Mouse (Mus musculus) intestine, embryonic 14.5 days (tissue): Measurements from ENCODE around the gene 4930507D05Rik. TPM values are rescaled to one million over a fixed set of nuclear protein-coding genes. Genes with fewer than 3 reads are reported as not detected.

Source experiments
- ATAC-seq: fragments of 200-750 bp; cut with Nextera tagmentation; replicated peaks from 2 replicates; pipeline ENCODE4 v1.8.0; 2017; ENCODE audit warnings: low read depth, moderate number of reproducible peaks, moderate TSS enrichment, moderate library complexity; ENCODE audit not compliant: low FRiP score, low TSS enrichment
- DNase-seq: peaks from one replicate; pipeline ENCODE4 v3.0.0-alpha.2; 2018; ENCODE audit warnings: low spot score
- H3K27ac ChIP-seq: fragments of 300-500 bp; sonication (generic); 2 replicates; pipeline ENCODE4 v1.5.1; 2014; ENCODE audit warnings: low read depth, mild to moderate bottlenecking, control low read depth
- H3K27me3 ChIP-seq: fragments of 300-500 bp; sonication (generic); replicated peaks from 2 replicates; pipeline ENCODE4 v1.6.1; 2014; ENCODE audit warnings: low read length, control low read depth; ENCODE audit not compliant: control insufficient read depth, insufficient read depth
- H3K36me3 ChIP-seq: fragments of 300-500 bp; sonication (generic); 2 replicates; pipeline ENCODE4 v1.6.1; 2014; ENCODE audit warnings: low read length, control low read depth; ENCODE audit not compliant: control insufficient read depth, insufficient read depth
- H3K4me1 ChIP-seq: fragments of 300-500 bp; sonication (generic); replicated peaks from 2 replicates; pipeline ENCODE4 v1.6.1; 2014; ENCODE audit warnings: low read length, control low read depth, mixed read lengths; ENCODE audit not compliant: control insufficient read depth, insufficient read depth
- H3K4me2 ChIP-seq: fragments of 300-500 bp; sonication (generic); 2 replicates; pipeline ENCODE4 v1.6.1; 2014; ENCODE audit warnings: low read length
- H3K4me3 ChIP-seq: fragments of 300-500 bp; sonication (generic); 2 replicates; pipeline ENCODE4 v1.5.1; 2014; ENCODE audit warnings: low read depth, low read length, control low read depth, mixed read lengths
- H3K9ac ChIP-seq: fragments of 300-500 bp; sonication (generic); 2 replicates; pipeline ENCODE4 v1.6.1; 2014; ENCODE audit warnings: mild to moderate bottlenecking, low read length
- H3K9me3 ChIP-seq: fragments of 300-500 bp; sonication (generic); 2 replicates; pipeline ENCODE4 v1.6.1; 2016; ENCODE audit warnings: low read length, control low read depth; ENCODE audit not compliant: control insufficient read depth
- whole genome bisulfite sequencing: fragments of 180-500 bp; shearing (Covaris S2); extraction: QIAGEN DNeasy Blood & Tissue Kit; methylation state at CpG from one replicate; pipeline ENCODE4 v1.1.7; 2014; 5-methylcytosine and 5-hydroxymethylcytosine counted together
- polyA plus RNA-seq: library from polyadenylated mRNA; unstranded; fragments of >200 nt; fragmentation: Nextera tagmentation; extraction: Ambion mirVana; gene quantifications from 2 replicates; pipeline ENCODE4 v1.2.1, GENCODE M21; 2014

Gene 4930507D05Rik
- polyA plus RNA-seq, 1 experiment from 2014 or later = 0.37 TPM

- ATAC-seq (no peak), DNase-seq (no peak)
- no peaks in the 10 kb centered on the region for H3K36me3 ChIP-seq
- no peaks in the 10 kb centered on the region for H3K9me3 ChIP-seq
- H3K4me3 ChIP-seq = no peak overlapping the region
- H3K9ac ChIP-seq = no peak overlapping the region
- no peak overlapping the region for H3K27ac ChIP-seq
- H3K4me1 ChIP-seq = no peaks in the 10 kb centered on the region
- H3K27me3 ChIP-seq = no peaks in the 10 kb centered on the region
- WGBS = 75% methylated on average over 7 of the region's 7 CpGs
- H3K4me2 ChIP-seq = no peak overlapping the region
Observed at GRCm38 (mm10) chr10:62418831-62419356, 30.4 kb upstream of the 4930507D05Rik start.

- Histone ChIP-seq H3K36me3 (no peaks in the 10 kb centered on the region), H3K4me1 (no peaks in the 10 kb centered on the region), H3K27ac (no peak overlapping the region), H3K9ac (no peak overlapping the region), H3K9me3 (no peaks in the 10 kb centered on the region), H3K4me2 (no peak overlapping the region), H3K4me3 (no peak overlapping the region), H3K27me3 (no peaks in the 10 kb centered on the region)
- no peak for DNase-seq
- ATAC-seq = no peak
- WGBS = 73% methylated on average over 5 of the region's 5 CpGs
Observed at GRCm38 (mm10) chr10:62419422-62419821, 29.9 kb upstream of the 4930507D05Rik start.

GRCm38 (mm10) chr10:62420399-62420798 is 28.9 kb upstream of the 4930507D05Rik start:
- no peak overlapping the region; the same call in 1 of the 2 replicates for H3K4me2 ChIP-seq
- H3K27ac ChIP-seq = peak overlapping the region; percentile 22; the same call in 1 of the 2 replicates
- no peak overlapping the region for H3K9ac ChIP-seq
- peaks cover 2% of the 10 kb centered on the region; the same call in 1 of the 2 replicates for H3K4me1 ChIP-seq
- ATAC-seq = no peak
- H3K4me3 ChIP-seq = no peak overlapping the region
- H3K27me3 ChIP-seq = no peaks in the 10 kb centered on the region
- no peaks in the 10 kb centered on the region for H3K36me3 ChIP-seq
- WGBS = 54% methylated on average over 6 of the region's 6 CpGs
- no peak for DNase-seq
- H3K9me3 ChIP-seq = no peaks in the 10 kb centered on the region

GRCm38 (mm10) chr10:62421127-62421526 is 28.2 kb upstream of the 4930507D05Rik start:
- WGBS = 79% methylated on average over 3 of the region's 3 CpGs
- no peak overlapping the region for H3K4me3 ChIP-seq
- H3K4me2 ChIP-seq = no peak overlapping the region
- H3K9ac ChIP-seq = no peak overlapping the region
- H3K4me1 ChIP-seq = peaks cover 9% of the 10 kb centered on the region
- DNase-seq = no peak
- ATAC-seq = no peak
- peak overlapping the region; percentile 22; the same call in 1 of the 2 replicates for H3K27ac ChIP-seq
- H3K27me3 ChIP-seq = no peaks in the 10 kb centered on the region
- H3K36me3 ChIP-seq = no peaks in the 10 kb centered on the region
- H3K9me3 ChIP-seq = no peaks in the 10 kb centered on the region

GRCm38 (mm10) chr10:62422255-62422654 is 27.0 kb upstream of the 4930507D05Rik start, which contains the start of gene Hkdc1:
TSS of gene Hkdc1 (minus strand) at chr10:62422491.
- DNase-seq (peak; percentile 70), ATAC-seq (peak; percentile 63; the same call in 1 of the 2 replicates)
- H3K4me1 ChIP-seq = peaks cover 9% of the 10 kb centered on the region
- no peaks in the 10 kb centered on the region for H3K27me3 ChIP-seq
- H3K4me3 ChIP-seq = no peak within 1 kb of the TSS
- WGBS = 36% methylated on average over 15 of the region's 15 CpGs
- H3K9ac ChIP-seq = no peak within 1 kb of the TSS
- H3K9me3 ChIP-seq = no peaks in the 10 kb centered on the region
- no peaks in the 10 kb centered on the region for H3K36me3 ChIP-seq
- H3K27ac ChIP-seq = no peak within 1 kb of the TSS
- peak within 1 kb of the TSS; percentile 28; the same call in 1 of the 2 replicates for H3K4me2 ChIP-seq

GRCm38 (mm10) chr10:62425081-62425871 is 24.0 kb upstream of the 4930507D05Rik start:
- Histone ChIP-seq H3K9me3 (no peaks in the 10 kb centered on the region), H3K27ac (peak overlapping the region; percentile 51; the same call in 1 of the 2 replicates), H3K9ac (no peak overlapping the region), H3K4me3 (no peak overlapping the region), H3K27me3 (no peaks in the 10 kb centered on the region), H3K4me1 (peaks cover 9% of the 10 kb centered on the region), H3K4me2 (no peak overlapping the region), H3K36me3 (peaks cover 26% of the 10 kb centered on the region)
- no peak for DNase-seq
- no peak for ATAC-seq
- WGBS = 32% methylated on average over 9 of the region's 9 CpGs

GRCm38 (mm10) chr10:62430427-62430826 is 18.9 kb upstream of the 4930507D05Rik start:
- no peak overlapping the region for H3K9ac ChIP-seq
- ATAC-seq = no peak
- no peaks in the 10 kb centered on the region for H3K9me3 ChIP-seq
- WGBS = 91% methylated on average over 5 of the region's 5 CpGs
- no peak overlapping the region for H3K4me3 ChIP-seq
- DNase-seq = no peak
- peaks cover 76% of the 10 kb centered on the region for H3K36me3 ChIP-seq
- H3K27ac ChIP-seq = no peak overlapping the region
- H3K4me1 ChIP-seq = peaks cover 7% of the 10 kb centered on the region
- H3K4me2 ChIP-seq = no peak overlapping the region
- H3K27me3 ChIP-seq = no peaks in the 10 kb centered on the region

GRCm38 (mm10) chr10:62450280-62450640 is 971 bp downstream of the 4930507D05Rik start:
- Histone ChIP-seq H3K9me3 (no peaks in the 10 kb centered on the region), H3K9ac (peak overlapping the region; percentile 88), H3K27ac (peak overlapping the region; percentile 92), H3K27me3 (no peaks in the 10 kb centered on the region), H3K4me2 (peak overlapping the region; percentile 63), H3K4me3 (peak overlapping the region; percentile 94), H3K36me3 (peaks cover 27% of the 10 kb centered on the region), H3K4me1 (peaks cover 10% of the 10 kb centered on the region)
- ATAC-seq (peak; percentile 25), DNase-seq (no peak)
- 39% methylated on average over 18 of the region's 18 CpGs for WGBS
